Mouse (Mus musculus) embryonic facial prominence, embryonic 11.5 days (tissue): ENCODE data around the gene Fsd1. TPM values are rescaled to one million over a fixed set of nuclear protein-coding genes. Genes with fewer than 3 reads are reported as not detected.
A peak's percentile ranks its signal among the peaks of the same experiment; 100 is the strongest.

ENCODE experiments used
- ATAC-seq: fragments of 200-750 bp; cut with Nextera tagmentation; replicated peaks from 2 replicates; pipeline ENCODE4 v1.8.0; 2017; ENCODE audit warnings: low read depth; ENCODE audit not compliant: insufficient number of reproducible peaks, low FRiP score, low TSS enrichment
- DNase-seq: peaks from one replicate; pipeline ENCODE4 v3.0.0-alpha.2; 2015; ENCODE audit warnings: low spot score
- H3K27ac ChIP-seq: fragments of 300-500 bp; sonication (generic); replicated peaks from 2 replicates; pipeline ENCODE4 v1.5.1; 2014; ENCODE audit warnings: mild to moderate bottlenecking, low read depth, low read length, control low read depth
- H3K27me3 ChIP-seq: fragments of 300-500 bp; sonication (generic); 2 replicates; pipeline ENCODE4 v1.6.1; 2014; ENCODE audit warnings: mild to moderate bottlenecking, low read length, moderate library complexity, mixed read lengths; ENCODE audit not compliant: control insufficient read depth, insufficient read depth
- H3K36me3 ChIP-seq: fragments of 300-500 bp; sonication (generic); replicated peaks from 2 replicates; pipeline ENCODE4 v1.6.1; 2014; ENCODE audit warnings: low read depth, mild to moderate bottlenecking, low read length, moderate library complexity, mixed read lengths; ENCODE audit not compliant: control insufficient read depth, insufficient read depth
- H3K4me1 ChIP-seq: fragments of 300-500 bp; sonication (generic); 2 replicates; pipeline ENCODE4 v1.6.1; 2014; ENCODE audit warnings: low read length, mixed read lengths; ENCODE audit not compliant: control insufficient read depth, insufficient read depth
- H3K4me2 ChIP-seq: fragments of 300-500 bp; sonication (generic); 2 replicates; pipeline ENCODE4 v1.6.1; 2014; ENCODE audit warnings: low read depth, mild to moderate bottlenecking, control low read depth, low read length, moderate library complexity
- H3K4me3 ChIP-seq: fragments of 300-500 bp; sonication (generic); 2 replicates; pipeline ENCODE4 v1.5.1; 2014; ENCODE audit warnings: low read depth, low read length, control low read depth
- H3K9ac ChIP-seq: fragments of 300-500 bp; sonication (generic); replicated peaks from 2 replicates; pipeline ENCODE4 v1.6.1; 2014; ENCODE audit warnings: mild to moderate bottlenecking, control low read depth, low read length
- H3K9me3 ChIP-seq: fragments of 300-500 bp; sonication (generic); replicated peaks from 2 replicates; pipeline ENCODE4 v1.6.1; 2016; ENCODE audit warnings: mild to moderate bottlenecking, low read length, inconsistent platforms, mixed read lengths; ENCODE audit not compliant: control insufficient read depth
- WGBS: fragments of 180-500 bp; shearing (Covaris S2); extraction: QIAGEN DNeasy Blood & Tissue Kit; methylation state at CpG from one replicate; pipeline ENCODE4 v1.1.7; 2014; 5-methylcytosine and 5-hydroxymethylcytosine counted together
- polyA plus RNA-seq: library from polyadenylated mRNA; unstranded; fragments of >200 nt; fragmentation: Nextera tagmentation; extraction: Ambion mirVana; gene quantifications from 2 replicates; pipeline ENCODE4 v1.2.1, GENCODE M21; 2014

Fsd1 gene
- polyA plus RNA-seq, 1 experiment from 2014 or later, result 36.6 TPM

DNA sequence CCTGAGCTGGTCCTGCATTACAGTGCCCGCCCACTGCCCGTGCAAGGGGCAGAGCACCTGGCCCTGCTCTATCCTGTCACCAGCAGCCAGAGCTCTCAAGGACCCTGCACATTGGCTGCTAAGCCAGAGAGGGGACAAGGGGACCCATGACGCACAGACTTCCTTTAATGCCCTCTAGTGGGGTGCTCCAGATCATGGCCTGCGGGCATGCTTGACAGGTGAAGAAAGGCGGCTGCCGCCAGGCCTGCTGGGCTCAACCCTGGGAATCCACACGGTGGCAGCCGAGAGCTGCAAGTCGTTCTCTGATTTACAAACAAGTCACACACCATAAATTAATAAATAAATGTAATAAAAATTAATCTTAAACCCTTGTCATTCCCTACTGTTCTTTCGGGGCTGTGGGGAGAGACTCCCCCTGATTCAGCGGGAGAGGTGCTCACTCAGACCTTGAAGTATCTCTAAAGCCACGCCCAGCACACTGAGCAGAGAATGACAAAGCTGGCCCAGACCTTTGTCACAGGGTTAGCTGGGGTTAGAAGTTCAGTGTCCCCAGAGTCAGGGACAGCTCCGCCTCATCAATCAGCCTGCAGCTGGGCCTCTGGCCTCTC lies 9.9 kb upstream of the Fsd1 start:
- Histone ChIP-seq H3K9me3 (no peaks in the 10 kb centered on the region), H3K4me3 (no peak overlapping the region), H3K9ac (no peak overlapping the region), H3K4me2 (no peak overlapping the region), H3K4me1 (no peaks in the 10 kb centered on the region; the same call in 1 of the 2 replicates), H3K27me3 (peaks cover 2% of the 10 kb centered on the region; the same call in 1 of the 2 replicates), H3K36me3 (no peaks in the 10 kb centered on the region), H3K27ac (no peak overlapping the region)
- 17% methylated on average over 13 of the region's 13 CpGs for WGBS
- ATAC-seq (peak; percentile 64; the same call in 1 of the 2 replicates), DNase-seq (peak; percentile 78)

DNA sequence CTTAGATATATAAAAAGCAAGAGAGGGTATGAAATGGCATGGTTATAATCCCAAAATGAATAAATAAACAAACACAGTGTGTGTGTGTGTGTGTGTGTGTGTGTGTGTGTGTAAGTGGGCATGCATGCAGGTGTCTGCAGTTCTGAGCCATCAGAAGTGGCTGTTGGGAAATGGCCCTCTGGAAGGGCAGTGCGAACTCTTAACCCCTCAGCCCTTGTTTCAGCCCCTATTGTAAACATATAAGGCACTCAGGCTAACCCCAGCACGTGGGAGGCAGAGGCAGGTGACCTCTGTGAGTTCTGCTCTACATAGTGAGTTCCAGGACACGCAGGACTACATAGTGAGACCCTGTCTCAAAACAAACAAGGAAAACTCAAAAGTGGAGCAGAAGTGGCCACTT lies 9.0 kb upstream of the Fsd1 start:
- no peaks in the 10 kb centered on the region for H3K4me1 ChIP-seq
- H3K9ac ChIP-seq, result no peak overlapping the region; the same call in 1 of the 2 replicates
- WGBS, result 54% methylated on average over 3 of the region's 3 CpGs
- no peaks in the 10 kb centered on the region for H3K36me3 ChIP-seq
- H3K9me3 ChIP-seq, result no peaks in the 10 kb centered on the region
- DNase-seq (no peak), ATAC-seq (no peak)
- no peak overlapping the region for H3K4me2 ChIP-seq
- H3K4me3 ChIP-seq, result no peak overlapping the region
- H3K27ac ChIP-seq, result no peak overlapping the region
- H3K27me3 ChIP-seq, result no peaks in the 10 kb centered on the region; the same call in 1 of the 2 replicates

DNA sequence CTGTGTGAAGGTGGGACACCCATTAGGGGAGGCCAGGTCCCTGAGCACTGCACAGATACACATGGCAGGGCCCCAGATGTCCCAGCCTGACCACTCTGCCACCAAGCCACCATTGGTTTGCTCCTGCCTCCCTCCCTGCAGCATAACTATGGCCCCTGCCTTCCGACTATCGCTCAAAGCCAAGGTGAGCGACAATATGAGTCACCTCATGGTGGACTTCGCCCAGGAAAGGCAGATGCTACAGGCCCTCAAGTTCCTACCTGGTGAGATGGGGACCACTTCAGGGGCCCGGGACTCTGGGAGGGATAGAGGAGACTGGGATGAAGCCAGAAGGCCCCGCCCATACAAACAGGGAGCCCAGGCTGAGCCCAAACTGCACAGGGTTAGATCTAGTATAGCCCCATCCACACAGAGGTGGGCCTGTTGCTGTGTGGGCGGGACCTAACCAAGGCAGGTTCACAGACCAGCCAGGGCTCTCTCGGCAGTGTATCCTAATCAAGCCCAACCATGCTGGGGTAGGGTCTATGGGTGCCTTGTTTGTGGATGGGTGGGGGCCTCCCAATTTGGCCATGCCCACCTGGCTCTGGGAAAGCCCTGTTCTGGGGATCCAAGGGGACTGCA lies 4.1 kb downstream of the Fsd1 start:
- Histone ChIP-seq H3K36me3 (peaks cover 3% of the 10 kb centered on the region; the same call in 1 of the 2 replicates), H3K4me1 (no peaks in the 10 kb centered on the region), H3K4me2 (no peak overlapping the region), H3K27ac (no peak overlapping the region), H3K9me3 (no peaks in the 10 kb centered on the region), H3K27me3 (no peaks in the 10 kb centered on the region), H3K4me3 (no peak overlapping the region), H3K9ac (no peak overlapping the region)
- ATAC-seq, result 0 out of 2 replicates have a peak, but pooled peaks have one; percentile 21
- DNase-seq, result no peak
- 80% methylated on average over 8 of the region's 8 CpGs for WGBS

DNA sequence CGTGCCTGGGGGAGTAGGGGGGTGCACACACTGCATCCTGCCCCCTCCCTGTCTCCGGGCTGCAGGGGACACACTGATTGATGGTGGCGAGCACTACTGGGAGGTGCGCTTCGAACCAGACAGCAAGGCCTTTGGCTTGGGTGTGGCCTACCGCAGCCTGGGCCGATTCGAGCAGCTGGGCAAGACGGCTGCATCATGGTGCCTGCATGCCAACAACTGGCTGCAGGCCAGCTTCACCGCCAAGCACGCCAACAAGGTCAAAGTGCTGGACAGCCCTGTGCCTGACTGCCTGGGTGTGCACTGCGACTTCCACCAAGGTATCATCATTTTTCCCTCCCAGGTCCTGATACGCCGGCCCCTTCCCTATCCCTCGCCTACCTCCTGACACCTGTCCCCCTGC lies 9.7 kb downstream of the Fsd1 start:
- no peak for DNase-seq
- Histone ChIP-seq H3K36me3 (peaks cover 3% of the 10 kb centered on the region; the same call in 1 of the 2 replicates), H3K4me1 (no peaks in the 10 kb centered on the region; the same call in 1 of the 2 replicates), H3K27me3 (peaks cover 3% of the 10 kb centered on the region), H3K9ac (no peak overlapping the region), H3K9me3 (no peaks in the 10 kb centered on the region), H3K4me2 (no peak overlapping the region), H3K4me3 (no peak overlapping the region), H3K27ac (no peak overlapping the region)
- WGBS, result 91% methylated on average over 15 of the region's 15 CpGs
- ATAC-seq, result no peak

DNA sequence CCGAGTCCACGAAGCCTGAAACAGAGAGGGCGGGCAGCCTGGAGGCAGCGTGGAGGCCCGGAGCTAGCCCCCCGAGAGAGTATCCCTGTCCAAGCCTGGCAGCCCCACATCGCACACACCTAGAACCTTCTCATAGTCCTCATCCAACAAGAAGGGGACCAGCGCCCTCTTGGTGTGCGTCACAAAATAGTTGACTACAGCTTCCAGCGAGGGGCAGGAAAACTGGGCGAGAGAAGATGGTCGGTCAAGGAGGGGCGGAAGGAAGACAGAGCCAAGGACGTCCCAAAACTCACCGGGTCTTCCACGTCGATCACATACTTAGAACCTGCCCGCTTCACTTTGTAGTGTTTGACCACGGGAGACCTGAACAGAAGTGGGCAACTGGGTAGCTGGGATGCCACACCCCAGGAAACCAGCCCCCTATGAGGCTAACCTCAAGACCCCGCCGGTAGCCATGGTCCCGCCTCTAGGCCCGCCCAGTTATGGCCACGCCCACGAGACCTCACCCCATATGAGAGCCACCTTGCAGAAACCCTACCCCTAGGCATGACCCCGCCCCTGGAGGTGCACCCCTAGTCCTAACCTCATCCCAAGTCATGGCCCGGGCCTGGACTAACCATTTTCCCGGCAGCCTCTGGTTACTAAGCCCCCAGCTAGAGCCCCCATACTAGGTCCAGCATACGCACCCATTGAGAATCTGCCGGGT lies 13.6 kb downstream of the Fsd1 start:
- H3K9ac ChIP-seq, result no peak overlapping the region; the same call in 1 of the 2 replicates
- peaks cover 3% of the 10 kb centered on the region for H3K27me3 ChIP-seq
- H3K9me3 ChIP-seq, result no peaks in the 10 kb centered on the region
- H3K4me3 ChIP-seq, result peak overlapping the region; percentile 18; the same call in 1 of the 2 replicates
- no peaks in the 10 kb centered on the region; the same call in 1 of the 2 replicates for H3K4me1 ChIP-seq
- no peaks in the 10 kb centered on the region for H3K36me3 ChIP-seq
- peak; percentile 37 for DNase-seq
- H3K27ac ChIP-seq, result no peak overlapping the region
- peak overlapping the region; percentile 3 for H3K4me2 ChIP-seq
- peak; percentile 25 for ATAC-seq
- WGBS, result 7% methylated on average over 30 of the region's 30 CpGs

DNA sequence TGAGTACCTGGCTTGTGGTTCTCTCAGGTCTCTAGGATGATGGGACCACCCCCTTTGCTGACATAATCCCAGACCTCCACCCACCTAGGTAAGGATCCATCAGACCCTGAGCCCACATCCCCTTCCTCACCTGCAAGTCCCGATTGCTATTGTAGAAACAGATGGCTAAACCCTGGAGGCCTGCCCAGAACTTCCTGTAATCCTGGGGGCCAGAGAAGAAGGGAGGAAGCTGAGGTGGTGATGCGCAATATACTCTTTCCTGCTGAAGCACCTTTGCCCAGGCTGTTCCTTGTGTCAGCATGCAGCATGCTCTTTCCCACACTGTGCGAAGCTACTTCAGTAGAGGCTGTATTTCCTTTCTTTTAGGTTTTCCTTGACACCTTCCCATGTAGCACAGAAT lies 16.7 kb downstream of the Fsd1 start:
- Histone ChIP-seq H3K27ac (no peak overlapping the region), H3K4me1 (no peaks in the 10 kb centered on the region; the same call in 1 of the 2 replicates), H3K27me3 (peaks cover 3% of the 10 kb centered on the region), H3K4me2 (no peak overlapping the region), H3K9ac (no peak overlapping the region), H3K4me3 (no peak overlapping the region), H3K36me3 (no peaks in the 10 kb centered on the region), H3K9me3 (no peaks in the 10 kb centered on the region)
- DNase-seq (no peak), ATAC-seq (no peak)
- 84% methylated on average over 3 of the region's 3 CpGs for WGBS

DNA sequence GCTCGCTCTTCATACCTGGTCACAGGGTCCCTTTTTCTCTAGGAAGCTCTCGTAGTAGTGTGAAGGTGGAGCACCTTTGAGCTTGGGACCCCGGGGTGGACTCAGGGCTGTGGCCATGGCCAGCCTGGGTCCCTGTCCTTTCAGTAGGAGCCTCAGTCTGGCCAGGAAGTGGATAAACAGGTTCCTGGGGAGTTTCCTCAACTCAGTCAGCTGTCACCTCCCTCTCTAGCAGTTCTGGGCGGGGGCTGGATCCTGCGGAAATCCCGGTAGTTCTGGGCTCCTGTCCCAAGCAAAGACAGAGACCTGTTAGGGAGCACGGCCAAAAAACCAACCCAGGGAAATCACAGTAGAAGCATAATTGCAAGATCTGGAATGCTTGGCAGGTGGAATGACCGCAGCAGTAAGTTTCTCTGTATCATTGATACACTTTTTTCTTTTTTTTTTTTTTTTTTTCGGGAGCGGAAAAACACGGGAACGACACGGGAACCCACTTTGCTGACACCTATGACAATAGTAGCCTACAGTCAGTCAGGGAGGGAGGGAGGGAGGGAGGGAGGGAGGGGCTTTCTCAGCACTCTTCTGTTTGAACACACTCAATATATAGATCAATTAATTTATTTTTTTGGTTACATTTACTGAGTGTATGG lies 19.2 kb downstream of the Fsd1 start, which contains the start of the genes Stap2 and Mpnd:
Stap2 (minus strand) TSS at position 170 of the 647 bp plus-strand sequence.
Mpnd (plus strand) TSS at position 297 of the 647 bp plus-strand sequence.
- H3K36me3 ChIP-seq, result no peaks in the 10 kb centered on the region
- H3K4me2 ChIP-seq, result no peak within 1 kb of the TSS
- no peaks in the 10 kb centered on the region; the same call in 1 of the 2 replicates for H3K27me3 ChIP-seq
- H3K27ac ChIP-seq, result no peak within 1 kb of the TSS
- DNase-seq (peak; percentile 93), ATAC-seq (no peak)
- no peaks in the 10 kb centered on the region; the same call in 1 of the 2 replicates for H3K4me1 ChIP-seq
- WGBS, result 38% methylated on average over 13 of the region's 13 CpGs
- H3K9me3 ChIP-seq, result no peaks in the 10 kb centered on the region
- H3K9ac ChIP-seq, result no peak within 1 kb of the TSS
- H3K4me3 ChIP-seq, result no peak within 1 kb of the TSS
